Mouse (Mus musculus): ENCODE measurements at regions not wholly inside any gene's neighbourhood (a gene's known extent, or its start where the extent isn't known, plus 50 kb on each side); places are given as distances from the start of the nearest gene placed in this dataset.
A peak's percentile ranks its signal among the peaks of the same experiment; 100 is the strongest.

- no peak overlapping the region for H3K4me3 ChIP-seq (replicated peaks; ENCODE audit: low read depth, low read length)
- no peak overlapping the region for H3K27ac ChIP-seq (replicated peaks; ENCODE audit: low read depth, low read length)
- H3K36me3 ChIP-seq (ENCODE audit: control insufficient read depth, insufficient read depth, low read length): no peaks in the 10 kb centered on the region
- no peak overlapping the region for H3K4me2 ChIP-seq (ENCODE audit: low read length)
- DNase-seq (no peak), ATAC-seq (ENCODE audit: low FRiP score, low TSS enrichment) (no peak)
- H3K27me3 ChIP-seq (ENCODE audit: control insufficient read depth, insufficient read depth, low read length): no peaks in the 10 kb centered on the region
- no peaks in the 10 kb centered on the region for H3K9me3 ChIP-seq (ENCODE audit: control insufficient read depth, low read length)
- 75% methylated on average over 5 of the region's 5 CpGs for WGBS
- H3K9ac ChIP-seq (replicated peaks; ENCODE audit: low read length): no peak overlapping the region
- H3K4me1 ChIP-seq (ENCODE audit: control insufficient read depth, insufficient read depth, low read length): no peaks in the 10 kb centered on the region
Observed at GRCm38 (mm10) chr16:62681880-62682279, 104.7 kb downstream of the Nsun3 start.

- 63% methylated on average over 6 of the region's 6 CpGs for WGBS
- no peak for ATAC-seq (ENCODE audit: low FRiP score, low TSS enrichment)
- peak; percentile 41 for DNase-seq
- H3K4me2 ChIP-seq (ENCODE audit: low read length): no peak overlapping the region
- no peaks in the 10 kb centered on the region for H3K27me3 ChIP-seq (ENCODE audit: control insufficient read depth, insufficient read depth, low read length)
- no peak overlapping the region for H3K9ac ChIP-seq (replicated peaks; ENCODE audit: low read length)
- H3K4me3 ChIP-seq (replicated peaks; ENCODE audit: low read depth, low read length): no peak overlapping the region
- no peaks in the 10 kb centered on the region for H3K36me3 ChIP-seq (ENCODE audit: control insufficient read depth, insufficient read depth, low read length)
- no peaks in the 10 kb centered on the region for H3K9me3 ChIP-seq (ENCODE audit: control insufficient read depth, low read length)
- no peaks in the 10 kb centered on the region for H3K4me1 ChIP-seq (ENCODE audit: control insufficient read depth, insufficient read depth, low read length)
- no peak overlapping the region for H3K27ac ChIP-seq (replicated peaks; ENCODE audit: low read depth, low read length)
Observed at GRCm38 (mm10) chr16:62676815-62677214, 109.8 kb downstream of the Nsun3 start.

GRCm38 (mm10) chr16:62657383-62657782 lies 129.2 kb downstream of the Nsun3 start:
- WGBS: 72% methylated on average over 2 of the region's 2 CpGs
- H3K27ac ChIP-seq (replicated peaks; ENCODE audit: low read depth, low read length): no peak overlapping the region

GRCm38 (mm10) chr16:62654436-62654835 lies 132.2 kb downstream of the Nsun3 start:
- Histone ChIP-seq H3K27ac (replicated peaks; ENCODE audit: low read depth, low read length) (no peak overlapping the region), H3K4me3 (replicated peaks; ENCODE audit: low read depth, low read length) (no peak overlapping the region), H3K9me3 (ENCODE audit: control insufficient read depth, low read length) (no peaks in the 10 kb centered on the region), H3K36me3 (ENCODE audit: control insufficient read depth, insufficient read depth, low read length) (no peaks in the 10 kb centered on the region), H3K27me3 (ENCODE audit: control insufficient read depth, insufficient read depth, low read length) (no peaks in the 10 kb centered on the region), H3K4me1 (ENCODE audit: control insufficient read depth, insufficient read depth, low read length) (no peaks in the 10 kb centered on the region), H3K9ac (replicated peaks; ENCODE audit: low read length) (no peak overlapping the region), H3K4me2 (ENCODE audit: low read length) (no peak overlapping the region)
- DNase-seq (no peak), ATAC-seq (ENCODE audit: low FRiP score, low TSS enrichment) (no peak)
- 87% methylated on average over 1 of the region's 1 CpGs for WGBS

More at GRCm38 (mm10) chr16:62657383-62657782, 129.2 kb downstream of the Nsun3 start:
- no peaks in the 10 kb centered on the region for H3K9me3 ChIP-seq (ENCODE audit: control insufficient read depth, low read length)
- no peak overlapping the region for H3K9ac ChIP-seq (replicated peaks; ENCODE audit: low read length)
- ATAC-seq (ENCODE audit: low FRiP score, low TSS enrichment): no peak
- no peak overlapping the region for H3K4me3 ChIP-seq (replicated peaks; ENCODE audit: low read depth, low read length)
- no peaks in the 10 kb centered on the region for H3K4me1 ChIP-seq (ENCODE audit: control insufficient read depth, insufficient read depth, low read length)
- no peaks in the 10 kb centered on the region for H3K27me3 ChIP-seq (ENCODE audit: control insufficient read depth, insufficient read depth, low read length)
- no peak for DNase-seq
- no peaks in the 10 kb centered on the region for H3K36me3 ChIP-seq (ENCODE audit: control insufficient read depth, insufficient read depth, low read length)
- no peak overlapping the region for H3K4me2 ChIP-seq (ENCODE audit: low read length)

- DNase-seq (peak; percentile 49), ATAC-seq (ENCODE audit: low FRiP score, low TSS enrichment) (no peak; the same call in 1 of the 2 replicates)
- 43% methylated on average over 8 of the region's 8 CpGs for WGBS
- H3K9me3 ChIP-seq (ENCODE audit: control insufficient read depth, low read length): no peaks in the 10 kb centered on the region
- no peaks in the 10 kb centered on the region for H3K36me3 ChIP-seq (ENCODE audit: control insufficient read depth, insufficient read depth, low read length)
- no peaks in the 10 kb centered on the region for H3K27me3 ChIP-seq (ENCODE audit: control insufficient read depth, insufficient read depth, low read length)
- no peak overlapping the region for H3K9ac ChIP-seq (replicated peaks; ENCODE audit: low read length)
- H3K27ac ChIP-seq (replicated peaks; ENCODE audit: low read depth, low read length): no peak overlapping the region
- H3K4me3 ChIP-seq (replicated peaks; ENCODE audit: low read depth, low read length): no peak overlapping the region
- no peak overlapping the region for H3K4me2 ChIP-seq (ENCODE audit: low read length)
- no peaks in the 10 kb centered on the region for H3K4me1 ChIP-seq (ENCODE audit: control insufficient read depth, insufficient read depth, low read length)
Observed at GRCm38 (mm10) chr16:62653817-62654216, 132.8 kb downstream of the Nsun3 start.

GRCm38 (mm10) chr16:62652769-62653465 lies 133.7 kb downstream of the Nsun3 start:
- no peaks in the 10 kb centered on the region for H3K9me3 ChIP-seq (ENCODE audit: control insufficient read depth, low read length)
- 77% methylated on average over 6 of the region's 6 CpGs for WGBS

GRCm38 (mm10) chr16:62650856-62651255 lies 135.8 kb downstream of the Nsun3 start:
- WGBS: 85% methylated on average over 7 of the region's 7 CpGs

More at GRCm38 (mm10) chr16:62652769-62653465, 133.7 kb downstream of the Nsun3 start:
- H3K9ac ChIP-seq (replicated peaks; ENCODE audit: low read length): no peak overlapping the region
- no peak overlapping the region for H3K4me3 ChIP-seq (replicated peaks; ENCODE audit: low read depth, low read length)
- no peaks in the 10 kb centered on the region for H3K27me3 ChIP-seq (ENCODE audit: control insufficient read depth, insufficient read depth, low read length)
- DNase-seq (no peak), ATAC-seq (ENCODE audit: low FRiP score, low TSS enrichment) (no peak)
- H3K4me1 ChIP-seq (ENCODE audit: control insufficient read depth, insufficient read depth, low read length): no peaks in the 10 kb centered on the region
- H3K4me2 ChIP-seq (ENCODE audit: low read length): no peak overlapping the region
- H3K36me3 ChIP-seq (ENCODE audit: control insufficient read depth, insufficient read depth, low read length): no peaks in the 10 kb centered on the region
- H3K27ac ChIP-seq (replicated peaks; ENCODE audit: low read depth, low read length): no peak overlapping the region

GRCm38 (mm10) chr16:62648326-62648725 lies 138.3 kb downstream of the Nsun3 start:
- Histone ChIP-seq H3K4me1 (ENCODE audit: control insufficient read depth, insufficient read depth, low read length) (no peaks in the 10 kb centered on the region), H3K4me2 (ENCODE audit: low read length) (no peak overlapping the region), H3K9ac (replicated peaks; ENCODE audit: low read length) (no peak overlapping the region), H3K9me3 (ENCODE audit: control insufficient read depth, low read length) (no peaks in the 10 kb centered on the region), H3K27me3 (ENCODE audit: control insufficient read depth, insufficient read depth, low read length) (peaks cover 4% of the 10 kb centered on the region; the same call in 1 of the 2 replicates), H3K36me3 (ENCODE audit: control insufficient read depth, insufficient read depth, low read length) (no peaks in the 10 kb centered on the region), H3K27ac (replicated peaks; ENCODE audit: low read depth, low read length) (no peak overlapping the region), H3K4me3 (replicated peaks; ENCODE audit: low read depth, low read length) (no peak overlapping the region)
- no peak for ATAC-seq (ENCODE audit: low FRiP score, low TSS enrichment)
- WGBS: 14% methylated on average over 8 of the region's 8 CpGs
- peak; percentile 35 for DNase-seq

More at GRCm38 (mm10) chr16:62650856-62651255, 135.8 kb downstream of the Nsun3 start:
- ATAC-seq (ENCODE audit: low FRiP score, low TSS enrichment) (no peak), DNase-seq (no peak)
- no peak overlapping the region for H3K27ac ChIP-seq (replicated peaks; ENCODE audit: low read depth, low read length)
- H3K9me3 ChIP-seq (ENCODE audit: control insufficient read depth, low read length): no peaks in the 10 kb centered on the region
- no peaks in the 10 kb centered on the region for H3K36me3 ChIP-seq (ENCODE audit: control insufficient read depth, insufficient read depth, low read length)
- no peak overlapping the region for H3K4me3 ChIP-seq (replicated peaks; ENCODE audit: low read depth, low read length)
- no peaks in the 10 kb centered on the region for H3K4me1 ChIP-seq (ENCODE audit: control insufficient read depth, insufficient read depth, low read length)
- peaks cover 4% of the 10 kb centered on the region; the same call in 1 of the 2 replicates for H3K27me3 ChIP-seq (ENCODE audit: control insufficient read depth, insufficient read depth, low read length)
- H3K9ac ChIP-seq (replicated peaks; ENCODE audit: low read length): no peak overlapping the region
- H3K4me2 ChIP-seq (ENCODE audit: low read length): no peak overlapping the region

GRCm38 (mm10) chr16:62646113-62646512 lies 140.5 kb downstream of the Nsun3 start:
- Histone ChIP-seq H3K9me3 (ENCODE audit: control insufficient read depth, low read length) (no peaks in the 10 kb centered on the region), H3K4me1 (ENCODE audit: control insufficient read depth, insufficient read depth, low read length) (no peaks in the 10 kb centered on the region), H3K36me3 (ENCODE audit: control insufficient read depth, insufficient read depth, low read length) (no peaks in the 10 kb centered on the region), H3K9ac (replicated peaks; ENCODE audit: low read length) (no peak overlapping the region), H3K4me2 (ENCODE audit: low read length) (no peak overlapping the region), H3K27me3 (ENCODE audit: control insufficient read depth, insufficient read depth, low read length) (peaks cover 4% of the 10 kb centered on the region; the same call in 1 of the 2 replicates), H3K4me3 (replicated peaks; ENCODE audit: low read depth, low read length) (no peak overlapping the region), H3K27ac (replicated peaks; ENCODE audit: low read depth, low read length) (no peak overlapping the region)
- 76% methylated on average over 1 of the region's 1 CpGs for WGBS
- DNase-seq (peak; percentile 80), ATAC-seq (ENCODE audit: low FRiP score, low TSS enrichment) (peak; percentile 43)
